Mouse (Mus musculus) limb, embryonic 10.5 days (tissue): ENCODE measurements around the gene Arl6ip1. TPM values are rescaled to one million over a fixed set of nuclear protein-coding genes. Genes with fewer than 3 reads are reported as not detected.

Source experiments
- DNase-seq: peaks from one replicate; pipeline ENCODE4 v3.0.0-alpha.2; 2017; ENCODE audit warnings: low spot score
- H3K27ac ChIP-seq: fragments of 300-500 bp; sonication (generic); 2 replicates; pipeline ENCODE4 v1.5.1; 2016; ENCODE audit warnings: mild to moderate bottlenecking
- H3K27me3 ChIP-seq: fragments of 300-500 bp; sonication (generic); 2 replicates; pipeline ENCODE4 v1.6.1; 2016; ENCODE audit warnings: low read depth, mild to moderate bottlenecking; ENCODE audit not compliant: poor library complexity, severe bottlenecking
- H3K36me3 ChIP-seq: fragments of 300-500 bp; sonication (generic); 2 replicates; pipeline ENCODE4 v1.6.1; 2016; ENCODE audit warnings: mild to moderate bottlenecking, moderate library complexity
- H3K4me1 ChIP-seq: fragments of 300-500 bp; sonication (generic); 2 replicates; pipeline ENCODE4 v1.6.1; 2016
- H3K4me3 ChIP-seq: fragments of 300-500 bp; sonication (generic); 2 replicates; pipeline ENCODE4 v1.5.1; 2016; ENCODE audit warnings: mild to moderate bottlenecking, moderate library complexity
- H3K9me3 ChIP-seq: fragments of 300-500 bp; sonication (generic); replicated peaks from 2 replicates; pipeline ENCODE4 v1.6.1; 2016; ENCODE audit warnings: mild to moderate bottlenecking
- WGBS: fragments of 180-500 bp; shearing (Covaris S2); methylation state at CpG from one replicate; pipeline ENCODE4 v1.1.7; 2016; 5-methylcytosine and 5-hydroxymethylcytosine counted together
- polyA plus RNA-seq: library from polyadenylated mRNA; unstranded; fragments of >200 nt; fragmentation: Nextera tagmentation; extraction: Ambion mirVana; gene quantifications from 2 replicates; pipeline ENCODE4 v1.2.1, GENCODE M21; 2016

Arl6ip1 gene
- polyA plus RNA-seq, 1 experiment from 2014 or later: 392 TPM

DNA sequence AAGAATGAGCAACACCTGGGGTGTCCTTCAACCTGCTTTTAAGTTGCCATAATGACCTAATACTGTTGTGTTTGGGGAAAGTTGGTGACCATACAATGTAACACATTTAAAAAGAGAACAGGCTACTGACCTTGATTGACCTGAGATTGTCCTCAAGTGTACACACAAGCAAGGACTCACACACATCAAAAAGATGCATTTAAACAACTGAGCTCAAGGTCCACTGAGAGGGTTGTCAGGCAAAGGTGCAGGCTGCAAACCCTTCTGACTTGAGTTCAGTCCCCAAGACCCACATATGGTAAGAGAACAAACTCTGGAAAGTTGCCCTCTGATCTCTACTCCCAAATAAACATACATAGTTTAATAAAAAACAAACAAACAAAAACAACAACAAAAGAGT is 3.7 kb downstream of the Arl6ip1 start:
- Histone ChIP-seq H3K36me3 (peaks cover 60% of the 10 kb centered on the region), H3K27ac (no peak overlapping the region)
- DNase-seq: no peak

DNA sequence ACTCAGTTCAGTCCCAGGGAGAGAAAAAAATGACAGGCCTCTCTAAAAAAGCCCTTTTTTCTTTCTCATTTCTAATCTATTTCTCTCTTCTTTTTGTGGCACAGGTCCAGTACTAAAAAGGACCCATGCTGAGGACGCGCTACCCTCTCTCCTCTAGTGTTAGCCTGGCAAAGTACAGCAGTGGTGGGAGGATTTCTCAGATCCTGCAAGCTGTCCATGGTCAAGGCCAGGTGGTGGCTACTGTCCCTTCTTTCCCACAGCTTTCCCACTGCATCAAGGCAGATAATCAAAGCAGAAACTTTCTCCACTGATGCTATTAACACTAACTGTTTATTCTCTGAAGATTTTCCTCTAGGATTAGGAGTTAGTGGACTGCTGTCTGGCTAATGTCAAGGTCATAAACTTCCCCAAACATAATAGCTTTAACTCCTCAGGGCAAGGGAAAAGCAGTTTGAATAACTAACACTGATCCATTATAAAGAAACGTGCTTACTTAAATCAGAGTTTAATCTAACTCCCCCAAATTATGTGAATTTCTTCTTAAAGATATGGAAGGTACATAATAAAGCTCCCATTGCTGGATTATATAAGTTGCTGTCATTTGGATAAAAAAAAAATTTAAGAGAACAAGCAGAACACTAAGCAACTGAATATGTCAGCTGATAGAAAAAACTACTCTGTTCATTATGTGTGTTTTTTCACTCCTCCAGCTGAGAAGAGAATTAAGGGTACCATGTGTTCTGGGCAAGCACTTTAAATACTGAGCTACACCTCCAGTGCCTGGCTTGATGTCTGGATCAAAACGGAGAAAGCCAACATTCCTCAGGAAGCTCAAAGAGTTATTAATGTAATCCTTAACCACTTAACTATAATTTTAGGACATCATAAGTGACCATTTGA is 5.7 kb downstream of the Arl6ip1 start:
- DNase-seq: no peak
- no peak overlapping the region for H3K4me3 ChIP-seq

More for the DNA sequence above, 3.7 kb downstream of the Arl6ip1 start:
- no peaks in the 10 kb centered on the region for H3K27me3 ChIP-seq
- H3K4me3 ChIP-seq: no peak overlapping the region
- peaks cover 33% of the 10 kb centered on the region for H3K4me1 ChIP-seq
- H3K9me3 ChIP-seq: no peaks in the 10 kb centered on the region

DNA sequence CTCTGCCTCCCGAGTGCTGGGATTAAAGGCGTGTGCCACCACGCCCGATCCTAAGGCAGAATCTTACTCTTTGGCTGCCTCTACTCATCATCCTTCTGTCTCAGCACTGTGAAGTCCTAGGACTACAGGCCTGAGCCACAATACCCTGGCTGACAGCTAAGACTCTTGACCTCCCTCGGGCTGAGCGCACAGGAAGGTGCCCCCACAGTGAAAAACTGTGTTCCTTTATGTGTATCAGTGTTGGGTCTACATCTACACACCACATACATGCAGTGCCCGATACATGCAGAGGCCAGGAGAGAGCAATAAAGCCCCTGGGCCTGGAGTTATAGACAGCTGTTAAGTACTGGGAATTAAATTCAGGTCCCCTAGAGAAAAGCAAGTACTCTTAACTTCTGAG is 7.2 kb downstream of the Arl6ip1 start:
- no peaks in the 10 kb centered on the region for H3K27me3 ChIP-seq
- no peak overlapping the region for H3K27ac ChIP-seq
- H3K9me3 ChIP-seq: no peaks in the 10 kb centered on the region
- H3K36me3 ChIP-seq: peaks cover 88% of the 10 kb centered on the region
- 96% methylated on average over 7 of the region's 7 CpGs for WGBS
- H3K4me1 ChIP-seq: peaks cover 13% of the 10 kb centered on the region
- no peak for DNase-seq
- no peak overlapping the region for H3K4me3 ChIP-seq

More for the DNA sequence above, 5.7 kb downstream of the Arl6ip1 start:
- H3K36me3 ChIP-seq: peaks cover 80% of the 10 kb centered on the region
- H3K4me1 ChIP-seq: peaks cover 23% of the 10 kb centered on the region
- H3K27ac ChIP-seq: no peak overlapping the region
- H3K27me3 ChIP-seq: no peaks in the 10 kb centered on the region
- WGBS: 95% methylated on average over 4 of the region's 4 CpGs
- H3K9me3 ChIP-seq: no peaks in the 10 kb centered on the region

DNA sequence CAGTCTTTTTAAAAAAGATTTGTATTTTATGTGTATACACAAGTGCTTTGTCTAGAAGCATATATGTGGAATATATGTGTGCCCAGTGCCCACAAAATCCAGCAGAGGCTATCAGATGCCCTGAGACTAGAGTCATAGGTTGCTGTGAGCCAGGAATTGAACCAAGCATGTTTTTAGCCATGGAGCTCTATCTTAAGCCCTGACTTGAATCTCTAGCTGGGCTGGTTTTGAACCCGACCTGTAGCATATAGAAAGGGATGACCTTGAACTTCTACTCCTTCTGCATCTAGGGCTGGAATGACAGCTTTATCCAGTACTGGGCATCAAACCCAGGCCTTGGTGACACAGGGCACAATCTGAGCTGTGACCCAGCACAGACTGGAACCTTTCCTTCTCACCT is 8.8 kb downstream of the Arl6ip1 start:
- H3K36me3 ChIP-seq: peaks cover 72% of the 10 kb centered on the region

DNA sequence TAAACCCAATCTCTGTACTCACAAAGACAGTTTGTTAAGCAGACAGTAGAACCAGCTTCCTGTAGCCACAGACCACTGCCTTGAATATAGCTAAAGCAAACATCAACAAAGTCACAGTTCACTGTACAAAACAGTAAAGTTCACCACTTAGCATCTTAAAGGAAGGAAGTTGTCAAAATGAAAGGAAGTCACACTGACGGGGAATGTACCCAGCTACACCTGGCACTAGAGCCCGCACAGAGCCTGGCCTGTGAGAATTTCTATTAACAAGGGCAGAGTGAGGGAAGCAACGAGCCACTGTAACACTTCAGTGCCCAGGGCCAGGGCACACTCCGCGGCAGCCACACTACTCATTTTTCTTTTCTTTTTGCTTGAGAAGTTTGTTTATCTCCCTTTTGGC is 9.5 kb downstream of the Arl6ip1 start:
- WGBS: 85% methylated on average over 5 of the region's 5 CpGs
- DNase-seq: no peak
- Histone ChIP-seq H3K36me3 (peaks cover 72% of the 10 kb centered on the region), H3K4me1 (peaks cover 9% of the 10 kb centered on the region), H3K4me3 (no peak overlapping the region), H3K27me3 (no peaks in the 10 kb centered on the region), H3K9me3 (no peaks in the 10 kb centered on the region), H3K27ac (no peak overlapping the region)

More for the DNA sequence above, 8.8 kb downstream of the Arl6ip1 start:
- 75% methylated on average over 1 of the region's 1 CpGs for WGBS
- Histone ChIP-seq H3K4me3 (no peak overlapping the region), H3K9me3 (no peaks in the 10 kb centered on the region), H3K4me1 (peaks cover 7% of the 10 kb centered on the region), H3K27ac (no peak overlapping the region), H3K27me3 (no peaks in the 10 kb centered on the region)
- no peak for DNase-seq

DNA sequence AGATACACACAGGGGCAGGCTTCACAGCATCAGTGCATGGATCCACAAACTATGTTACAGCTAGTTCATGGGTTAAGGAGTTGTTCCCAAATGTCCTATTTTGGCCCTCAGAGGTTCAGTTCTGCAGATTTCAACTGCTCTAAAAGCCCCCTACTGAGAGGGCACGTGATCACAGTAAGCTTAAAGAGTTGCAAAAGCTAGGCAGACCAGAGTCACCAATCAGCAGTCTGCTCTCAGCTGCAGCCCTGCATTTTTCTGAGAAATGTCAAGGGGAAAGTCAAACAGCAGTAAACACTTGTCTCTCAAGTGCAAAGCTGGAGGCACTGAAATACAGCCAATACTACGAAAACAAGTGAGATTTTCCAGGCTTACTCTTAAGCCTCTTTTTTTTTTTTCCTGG is 10.3 kb downstream of the Arl6ip1 start:
- peaks cover 17% of the 10 kb centered on the region for H3K4me1 ChIP-seq
- peaks cover 74% of the 10 kb centered on the region for H3K36me3 ChIP-seq
- H3K27ac ChIP-seq: no peak overlapping the region
- no peak overlapping the region for H3K4me3 ChIP-seq
- no peaks in the 10 kb centered on the region for H3K27me3 ChIP-seq
- no peak for DNase-seq
- 75% methylated on average over 2 of the region's 2 CpGs for whole genome bisulfite sequencing
- H3K9me3 ChIP-seq: no peaks in the 10 kb centered on the region

DNA sequence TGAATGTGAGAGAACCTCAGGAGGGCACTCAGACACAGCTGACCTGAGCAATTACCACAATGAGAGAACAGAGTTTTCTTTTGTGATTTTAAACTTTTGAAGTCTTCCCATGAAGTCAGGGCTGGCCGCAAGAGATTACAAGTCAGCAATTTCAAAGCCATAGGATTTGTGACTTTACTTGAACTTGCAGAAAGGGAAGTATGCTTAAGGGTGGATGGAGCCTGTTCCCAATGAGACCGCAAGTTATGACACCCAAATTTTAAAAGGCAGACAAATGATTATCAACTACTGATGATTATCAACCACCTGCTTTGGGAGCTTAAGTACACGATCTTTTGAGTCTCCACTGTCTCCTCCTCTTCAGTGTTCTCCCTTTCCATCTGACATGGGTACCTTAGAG is 11.0 kb downstream of the Arl6ip1 start:
- H3K4me3 ChIP-seq: no peak overlapping the region
- H3K27ac ChIP-seq: no peak overlapping the region
- DNase-seq: no peak
- H3K27me3 ChIP-seq: no peaks in the 10 kb centered on the region
- H3K4me1 ChIP-seq: peaks cover 24% of the 10 kb centered on the region
- H3K9me3 ChIP-seq: no peaks in the 10 kb centered on the region
- H3K36me3 ChIP-seq: peaks cover 74% of the 10 kb centered on the region
- 89% methylated on average over 3 of the region's 3 CpGs for WGBS

DNA sequence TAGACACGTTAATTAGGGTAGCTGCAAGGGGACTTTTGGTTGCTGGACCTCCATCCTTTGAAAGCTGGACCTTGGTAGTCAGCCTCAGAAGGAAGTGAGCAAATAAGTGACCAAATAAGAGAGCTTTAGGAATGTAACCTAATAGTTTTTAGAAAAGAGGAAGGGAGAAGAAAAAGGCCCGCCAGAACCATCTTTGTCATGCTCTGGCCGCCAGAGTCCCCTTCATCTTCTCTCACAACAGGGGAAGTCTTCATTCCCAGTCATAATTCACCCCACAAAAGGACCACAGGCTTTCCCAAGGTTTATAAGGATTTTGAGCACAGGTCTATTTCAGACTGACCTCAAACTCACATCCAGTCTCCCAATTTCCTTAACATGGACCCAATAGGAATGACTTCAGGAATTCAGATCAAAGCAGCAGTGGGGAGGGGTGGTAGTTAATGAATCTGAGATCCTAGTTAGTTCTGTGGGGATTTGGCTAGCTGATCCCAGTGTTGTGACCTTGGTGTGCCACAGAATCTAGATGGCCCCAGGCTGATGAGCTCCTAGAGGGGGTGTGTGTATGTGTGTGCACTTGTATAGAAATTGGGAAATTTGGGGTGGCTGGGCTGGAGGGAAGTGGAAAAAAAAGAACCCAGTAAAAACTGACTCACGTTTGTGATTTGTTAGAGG is 11.8 kb downstream of the Arl6ip1 start:
- Histone ChIP-seq H3K27me3 (no peaks in the 10 kb centered on the region), H3K4me1 (peaks cover 31% of the 10 kb centered on the region), H3K36me3 (peaks cover 74% of the 10 kb centered on the region), H3K9me3 (no peaks in the 10 kb centered on the region), H3K27ac (0 out of 2 replicates have a peak overlapping the region, but pooled peaks have one; percentile 99), H3K4me3 (no peak overlapping the region)
- WGBS: 40% methylated on average over 4 of the region's 4 CpGs
- DNase-seq: no peak

DNA sequence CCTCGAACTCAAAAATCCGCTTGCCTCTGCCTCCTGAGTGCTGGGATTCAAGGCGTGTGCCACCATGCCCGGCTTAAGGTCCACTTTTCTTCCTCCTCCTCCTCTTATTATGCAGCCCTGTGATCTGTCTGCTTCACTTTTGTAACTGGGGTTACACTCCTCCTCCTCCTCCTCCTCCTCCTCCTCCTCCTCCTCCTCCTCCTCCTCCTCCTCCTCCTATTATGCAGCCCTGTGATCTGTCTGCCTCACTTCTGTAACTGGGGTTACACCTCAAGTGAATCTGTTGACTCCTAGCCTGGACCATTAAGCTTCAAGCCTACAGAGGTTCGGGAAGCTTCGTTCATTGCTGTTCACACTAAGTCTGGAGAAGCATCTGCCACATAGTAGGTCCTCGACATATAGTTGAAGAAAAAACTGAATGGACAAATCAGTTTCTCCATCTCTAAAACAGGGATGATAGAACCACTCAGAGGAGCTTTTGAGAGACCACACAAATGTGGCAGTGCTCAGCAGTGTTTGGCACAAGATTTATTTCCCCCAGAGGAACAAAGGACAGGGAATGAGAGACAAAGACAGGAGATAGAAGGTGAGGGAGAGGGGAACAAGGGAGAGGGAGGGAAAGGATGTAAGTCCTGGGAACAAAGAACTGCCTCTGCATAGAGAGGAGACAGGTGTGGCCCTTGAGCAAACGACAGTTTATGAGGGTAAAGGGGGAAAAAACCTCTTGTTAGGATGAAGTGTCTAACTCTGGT is 12.5 kb downstream of the Arl6ip1 start:
- H3K4me3 ChIP-seq: peak overlapping the region; percentile 98
- 16% methylated on average over 8 of the region's 8 CpGs for WGBS
- peak overlapping the region; percentile 99 for H3K27ac ChIP-seq

DNA sequence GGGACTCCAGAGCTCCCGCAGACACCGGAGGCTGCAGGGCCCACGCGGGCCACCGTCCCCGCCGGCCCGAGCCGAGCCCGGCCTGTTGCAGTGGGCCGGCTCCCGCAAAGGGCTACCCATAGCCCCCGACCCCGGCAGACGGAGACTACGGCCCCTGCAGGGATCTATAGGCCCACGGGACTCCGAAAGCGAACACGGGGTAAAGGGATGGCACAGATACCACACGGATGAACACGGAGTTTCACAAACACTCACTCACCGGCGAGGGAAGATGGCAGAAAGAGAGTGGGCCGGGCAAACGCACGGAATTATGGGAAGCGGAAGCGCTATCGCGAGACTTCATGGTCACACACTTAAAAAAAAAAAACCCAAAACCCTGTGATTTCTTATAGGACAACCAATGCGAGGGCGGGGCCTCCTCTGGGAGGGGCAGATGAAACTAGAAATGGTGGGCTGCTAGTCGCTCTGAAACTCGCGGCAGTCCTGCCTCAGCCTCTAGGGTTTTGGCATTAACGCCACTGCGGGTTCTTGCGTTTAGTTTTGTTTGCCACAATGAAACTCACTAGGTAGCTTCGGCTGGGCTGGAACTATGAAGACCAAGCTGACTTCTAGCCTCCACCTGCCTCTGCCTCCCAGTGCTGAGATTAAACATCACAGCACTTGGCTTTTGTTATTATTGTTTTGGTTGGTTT is 13.4 kb downstream of the Arl6ip1 start, which contains the start of gene Rps15a:
Rps15a (minus strand) TSS at position 312 of the 692 bp plus-strand sequence.
- WGBS: under 1% methylated on average over 40 of the region's 40 CpGs
- H3K4me3 ChIP-seq: peak within 1 kb of the TSS; percentile 98

More for the DNA sequence above, 12.5 kb downstream of the Arl6ip1 start:
- DNase-seq: no peak
- Histone ChIP-seq H3K36me3 (peaks cover 74% of the 10 kb centered on the region), H3K9me3 (no peaks in the 10 kb centered on the region), H3K4me1 (peaks cover 38% of the 10 kb centered on the region), H3K27me3 (no peaks in the 10 kb centered on the region)

DNA sequence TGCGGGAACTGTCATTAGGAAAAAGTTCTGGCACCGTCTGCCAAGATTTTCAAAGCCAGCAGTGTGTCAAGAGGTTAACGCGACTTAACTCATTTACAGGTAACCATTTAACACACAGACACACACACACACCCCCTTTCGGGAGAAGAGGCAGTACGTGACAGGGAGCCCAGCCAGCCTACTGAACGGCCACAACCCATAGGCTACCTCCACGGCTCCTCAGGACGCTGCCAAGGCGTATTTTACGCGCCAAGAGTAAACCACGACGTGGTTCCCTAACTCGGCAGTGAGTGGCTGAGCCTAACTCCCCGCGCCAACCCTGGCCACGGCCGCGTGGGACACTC is 14.0 kb downstream of the Arl6ip1 start:
- peak overlapping the region; percentile 98 for H3K4me3 ChIP-seq
- no peaks in the 10 kb centered on the region for H3K27me3 ChIP-seq
- WGBS: under 1% methylated on average over 20 of the region's 20 CpGs
- peak overlapping the region; percentile 99 for H3K27ac ChIP-seq
- H3K4me1 ChIP-seq: peaks cover 51% of the 10 kb centered on the region
- no peak for DNase-seq
- no peaks in the 10 kb centered on the region for H3K9me3 ChIP-seq
- H3K36me3 ChIP-seq: peaks cover 74% of the 10 kb centered on the region

More for the DNA sequence above, 13.4 kb downstream of the Arl6ip1 start, which contains the start of gene Rps15a:
- peak; percentile 88 for DNase-seq
- peaks cover 74% of the 10 kb centered on the region for H3K36me3 ChIP-seq
- no peaks in the 10 kb centered on the region for H3K9me3 ChIP-seq
- H3K4me1 ChIP-seq: peaks cover 48% of the 10 kb centered on the region
- H3K27ac ChIP-seq: peak within 1 kb of the TSS; percentile 99
- no peaks in the 10 kb centered on the region for H3K27me3 ChIP-seq

DNA sequence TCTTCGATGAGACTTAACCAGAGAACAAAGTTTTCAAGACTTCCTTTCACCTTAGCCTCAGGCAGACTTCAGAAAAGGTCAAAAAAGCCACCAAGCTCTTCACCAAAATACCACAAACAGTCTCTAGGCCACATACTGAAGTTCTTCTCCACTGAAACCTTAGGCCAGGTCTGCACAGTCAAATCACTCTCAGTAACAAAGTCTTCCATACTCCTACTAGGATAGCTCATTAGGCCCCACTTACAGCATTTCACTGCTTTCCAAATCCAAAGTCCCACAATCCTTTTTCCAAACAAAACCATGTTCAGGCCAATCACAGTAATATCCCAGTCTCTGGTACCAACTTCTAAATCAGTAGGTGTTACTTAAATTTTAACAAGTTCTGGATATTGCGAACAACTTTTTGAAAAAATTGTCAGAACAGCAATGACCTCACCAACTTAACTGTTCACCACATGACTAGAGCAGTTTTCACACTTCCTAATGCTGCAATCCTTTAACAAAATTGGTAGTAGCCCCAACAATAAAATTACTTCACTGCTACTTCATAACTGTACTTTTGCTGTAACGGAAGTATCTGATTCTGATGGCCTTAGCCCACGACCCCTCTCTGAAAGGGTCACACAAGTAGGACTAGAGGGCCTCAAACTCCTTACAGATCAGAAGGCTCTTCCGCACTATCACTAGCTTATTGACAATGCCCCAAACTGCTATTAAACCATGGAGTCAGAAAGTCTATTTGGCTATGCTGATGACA is 15.7 kb downstream of the Arl6ip1 start:
- Histone ChIP-seq H3K27me3 (no peaks in the 10 kb centered on the region), H3K4me1 (peaks cover 51% of the 10 kb centered on the region), H3K4me3 (peak overlapping the region; percentile 98), H3K36me3 (peaks cover 74% of the 10 kb centered on the region), H3K27ac (no peak overlapping the region), H3K9me3 (no peaks in the 10 kb centered on the region)
- no peak for DNase-seq
- 76% methylated on average over 5 of the region's 5 CpGs for WGBS
